Mouse (Mus musculus): ENCODE data around the gene Prss53. TPM values are rescaled to one million over a fixed set of nuclear protein-coding genes. Genes with fewer than 3 reads are reported as not detected.

The Prss53 gene
- polyA plus RNA-seq, 1 experiment from 2014 or later: 0.98 TPM

GRCm38 (mm10) chr7:127887191-127887590 is 3.6 kb downstream of the Prss53 start:
- Histone ChIP-seq H3K9me3 (no peaks in the 10 kb centered on the region), H3K4me1 (peaks cover 18% of the 10 kb centered on the region; the same call in 1 of the 2 replicates), H3K9ac (no peak overlapping the region), H3K4me2 (replicated peaks) (no peak overlapping the region), H3K27ac (no peak overlapping the region), H3K27me3 (replicated peaks) (no peaks in the 10 kb centered on the region), H3K36me3 (peaks cover 87% of the 10 kb centered on the region), H3K4me3 (no peak overlapping the region)
- 83% methylated on average over 8 of the region's 8 CpGs for WGBS
- ATAC-seq (ENCODE audit: low FRiP score, low read depth): no peak

- Histone ChIP-seq H3K4me3 (no peak overlapping the region), H3K9ac (no peak overlapping the region), H3K4me2 (replicated peaks) (no peak overlapping the region), H3K4me1 (peaks cover 18% of the 10 kb centered on the region; the same call in 1 of the 2 replicates), H3K36me3 (peaks cover 91% of the 10 kb centered on the region), H3K27me3 (replicated peaks) (no peaks in the 10 kb centered on the region), H3K9me3 (no peaks in the 10 kb centered on the region), H3K27ac (no peak overlapping the region)
- WGBS: 92% methylated on average over 6 of the region's 6 CpGs
- ATAC-seq (ENCODE audit: low FRiP score, low read depth): no peak
Observed at GRCm38 (mm10) chr7:127886551-127886950, 4.2 kb downstream of the Prss53 start.

- Histone ChIP-seq H3K4me2 (replicated peaks) (no peak overlapping the region), H3K4me1 (peaks cover 18% of the 10 kb centered on the region; the same call in 1 of the 2 replicates), H3K4me3 (no peak overlapping the region), H3K9ac (no peak overlapping the region), H3K27ac (no peak overlapping the region), H3K27me3 (replicated peaks) (no peaks in the 10 kb centered on the region), H3K36me3 (peaks cover 97% of the 10 kb centered on the region), H3K9me3 (no peaks in the 10 kb centered on the region)
- no peak for ATAC-seq (ENCODE audit: low FRiP score, low read depth)
- 80% methylated on average over 6 of the region's 6 CpGs for WGBS
Observed at GRCm38 (mm10) chr7:127885951-127886350, 4.8 kb downstream of the Prss53 start.

GRCm38 (mm10) chr7:127880431-127880830 is 10.3 kb downstream of the Prss53 start:
- Histone ChIP-seq H3K9me3 (no peaks in the 10 kb centered on the region), H3K4me3 (no peak overlapping the region), H3K4me2 (replicated peaks) (no peak overlapping the region), H3K27ac (no peak overlapping the region), H3K36me3 (peaks cover 73% of the 10 kb centered on the region), H3K27me3 (replicated peaks) (no peaks in the 10 kb centered on the region), H3K9ac (no peak overlapping the region), H3K4me1 (peaks cover 26% of the 10 kb centered on the region)
- 93% methylated on average over 12 of the region's 12 CpGs for WGBS
- ATAC-seq (ENCODE audit: low FRiP score, low read depth): no peak

GRCm38 (mm10) chr7:127879301-127879700 is 11.5 kb downstream of the Prss53 start:
- no peak for ATAC-seq (ENCODE audit: low FRiP score, low read depth)
- Histone ChIP-seq H3K36me3 (peaks cover 64% of the 10 kb centered on the region), H3K4me1 (peaks cover 23% of the 10 kb centered on the region), H3K27me3 (replicated peaks) (no peaks in the 10 kb centered on the region), H3K4me2 (replicated peaks) (no peak overlapping the region), H3K27ac (no peak overlapping the region), H3K9me3 (no peaks in the 10 kb centered on the region), H3K4me3 (no peak overlapping the region), H3K9ac (no peak overlapping the region)
- WGBS: 97% methylated on average over 9 of the region's 9 CpGs

- Histone ChIP-seq H3K36me3 (peaks cover 42% of the 10 kb centered on the region), H3K9ac (peak within 1 kb of the TSS; percentile 97), H3K4me3 (peak within 1 kb of the TSS; percentile 94), H3K4me2 (replicated peaks) (peak within 1 kb of the TSS; percentile 87), H3K27ac (peak within 1 kb of the TSS; percentile 94), H3K27me3 (replicated peaks) (no peaks in the 10 kb centered on the region), H3K9me3 (no peaks in the 10 kb centered on the region), H3K4me1 (peaks cover 25% of the 10 kb centered on the region)
- WGBS: under 1% methylated on average over 60 of the region's 60 CpGs
- ATAC-seq (ENCODE audit: low FRiP score, low read depth): peak; percentile 54
Observed at GRCm38 (mm10) chr7:127876467-127877348, 14.1 kb downstream of the Prss53 start, which contains the start of gene Zfp668. TSS of gene Zfp668 (minus strand) at chr7:127876828.

GRCm38 (mm10) chr7:127876041-127876466 is 14.7 kb downstream of the Prss53 start, which contains the start of gene Zfp646:
TSS of gene Zfp646 (plus strand) at chr7:127876221.
- Histone ChIP-seq H3K4me3 (peak within 1 kb of the TSS; percentile 94), H3K9ac (peak within 1 kb of the TSS; percentile 97), H3K4me2 (replicated peaks) (peak within 1 kb of the TSS; percentile 87), H3K9me3 (no peaks in the 10 kb centered on the region), H3K4me1 (peaks cover 25% of the 10 kb centered on the region), H3K36me3 (peaks cover 35% of the 10 kb centered on the region), H3K27ac (peak within 1 kb of the TSS; percentile 94), H3K27me3 (replicated peaks) (no peaks in the 10 kb centered on the region)
- WGBS: under 1% methylated on average over 41 of the region's 41 CpGs
- peak; percentile 92 for ATAC-seq (ENCODE audit: low FRiP score, low read depth)

- Histone ChIP-seq H3K27ac (peak overlapping the region; percentile 94), H3K4me3 (peak overlapping the region; percentile 94), H3K27me3 (replicated peaks) (no peaks in the 10 kb centered on the region), H3K4me2 (replicated peaks) (peak overlapping the region; percentile 87), H3K36me3 (peaks cover 32% of the 10 kb centered on the region), H3K9me3 (no peaks in the 10 kb centered on the region), H3K4me1 (peaks cover 25% of the 10 kb centered on the region), H3K9ac (peak overlapping the region; percentile 97)
- under 1% methylated on average over 43 of the region's 43 CpGs for whole genome bisulfite sequencing
- peak; percentile 95 for ATAC-seq (ENCODE audit: low FRiP score, low read depth)
Observed at GRCm38 (mm10) chr7:127875627-127876001, 15.2 kb downstream of the Prss53 start.

- ATAC-seq (ENCODE audit: low FRiP score, low read depth): no peak
- Histone ChIP-seq H3K4me3 (peak overlapping the region; percentile 94), H3K36me3 (peaks cover 30% of the 10 kb centered on the region), H3K9ac (peak overlapping the region; percentile 97), H3K9me3 (no peaks in the 10 kb centered on the region), H3K4me1 (peaks cover 25% of the 10 kb centered on the region), H3K27me3 (replicated peaks) (no peaks in the 10 kb centered on the region), H3K27ac (peak overlapping the region; percentile 94), H3K4me2 (replicated peaks) (peak overlapping the region; percentile 87)
- 5% methylated on average over 20 of the region's 20 CpGs for WGBS
Observed at GRCm38 (mm10) chr7:127874812-127875626, 15.8 kb downstream of the Prss53 start.

- Histone ChIP-seq H3K36me3 (peaks cover 46% of the 10 kb centered on the region), H3K4me1 (peaks cover 20% of the 10 kb centered on the region), H3K27ac (no peak overlapping the region), H3K9me3 (no peaks in the 10 kb centered on the region), H3K4me2 (replicated peaks) (no peak overlapping the region), H3K27me3 (replicated peaks) (no peaks in the 10 kb centered on the region), H3K4me3 (no peak overlapping the region), H3K9ac (no peak overlapping the region)
- 85% methylated on average over 5 of the region's 5 CpGs for WGBS
- no peak for ATAC-seq (ENCODE audit: low FRiP score, low read depth)
Observed at GRCm38 (mm10) chr7:127870136-127870821, 20.5 kb downstream of the Prss53 start.

- Histone ChIP-seq H3K4me2 (replicated peaks) (no peak overlapping the region), H3K4me1 (peaks cover 16% of the 10 kb centered on the region), H3K9me3 (no peaks in the 10 kb centered on the region), H3K36me3 (peaks cover 55% of the 10 kb centered on the region), H3K9ac (no peak overlapping the region), H3K27me3 (replicated peaks) (no peaks in the 10 kb centered on the region), H3K27ac (no peak overlapping the region), H3K4me3 (no peak overlapping the region)
- 92% methylated on average over 3 of the region's 3 CpGs for WGBS
- no peak for ATAC-seq (ENCODE audit: low FRiP score, low read depth)
Observed at GRCm38 (mm10) chr7:127869149-127869810, 21.5 kb downstream of the Prss53 start.

All from neural tube, embryonic 12.5 days (tissue).